Mouse (Mus musculus) adrenal gland, adult 2 months (tissue): Measurements from ENCODE around the gene 1700013F07Rik. TPM values are rescaled to one million over a fixed set of nuclear protein-coding genes. Genes with fewer than 3 reads are reported as not detected.

Source experiments
- microRNA-seq, 2 experiments: library from miRNA; unstranded; fragments of <30 nt; microRNA quantifications; one replicate each; pipeline ENCODE4 v1.2.0; 2021
- polyA plus RNA-seq: library from polyadenylated mRNA; depleted of rRNA; stranded (reverse); fragments of >200 nt; gene quantifications from 2 replicates; pipeline ENCODE4 v1.2.3, GENCODE M21; 2012; rRNA removed
- total RNA-seq, 2 experiments: library from RNA; stranded (reverse); gene quantifications; 2 replicates each; pipeline ENCODE4 v1.2.3; 2021

The 1700013F07Rik gene
- total and polyA plus RNA-seq, 3 experiments, result not detected

Small RNA genes within 50 kb of the gene (microRNA-seq; reads per million reads assigned to microRNA genes)
- gene Gm22860, result 0 reads per million in 2 experiments

Other genes with a start within 250 kb of the 1700013F07Rik start
- gene Mybphl, start 169.2 kb upstream of the 1700013F07Rik start, total RNA-seq, result not detected
- not detected in 2 replicates for gene Mybphl, start 169.2 kb upstream of the 1700013F07Rik start, polyA plus RNA-seq
- gene Psrc1, start 150.3 kb upstream of the 1700013F07Rik start, total RNA-seq, result 1 to 10 TPM in 1 of 2 experiments, under 1 TPM in 1; 0.66 to 1.3 TPM
- 2.6 and 4.0 TPM in 2 replicates for gene Psrc1, start 150.3 kb upstream of the 1700013F07Rik start, polyA plus RNA-seq
- 1 to 10 TPM; 6.1 to 8.3 TPM for gene Celsr2, start 118.6 kb upstream of the 1700013F07Rik start, total RNA-seq
- gene Celsr2, start 118.6 kb upstream of the 1700013F07Rik start, polyA plus RNA-seq, result 9.9 and 17.1 TPM in 2 replicates
- 100 to 1,000 TPM; 198 to 212 TPM for gene Sars, start 88.9 kb upstream of the 1700013F07Rik start, total RNA-seq
- gene Sars, start 88.9 kb upstream of the 1700013F07Rik start, polyA plus RNA-seq, result 23.8 and 32.6 TPM in 2 replicates
- gene 5330417C22Rik, start 2.4 kb downstream of the 1700013F07Rik start, total RNA-seq, result 1 to 10 TPM; 2.4 to 6.5 TPM
- gene 5330417C22Rik, start 2.4 kb downstream of the 1700013F07Rik start, polyA plus RNA-seq, result 2.4 and 2.5 TPM in 2 replicates
- 10 to 100 TPM; 51.1 to 60.5 TPM for gene Tmem167b, start 28.3 kb downstream of the 1700013F07Rik start, total RNA-seq
- 2.5 and 3.3 TPM in 2 replicates for gene Tmem167b, start 28.3 kb downstream of the 1700013F07Rik start, polyA plus RNA-seq
- 10 to 100 TPM; 28.7 to 30.3 TPM for gene Taf13, start 37.5 kb downstream of the 1700013F07Rik start, total RNA-seq
- 0.78 and 0.98 TPM in 2 replicates for gene Taf13, start 37.5 kb downstream of the 1700013F07Rik start, polyA plus RNA-seq
- gene Wdr47, start 57.1 kb downstream of the 1700013F07Rik start, total RNA-seq, result 10 to 100 TPM; 10.0 to 14.6 TPM
- 3.6 and 3.7 TPM in 2 replicates for gene Wdr47, start 57.1 kb downstream of the 1700013F07Rik start, polyA plus RNA-seq
- gene Clcc1, start 119.8 kb downstream of the 1700013F07Rik start, total RNA-seq, result 10 to 100 TPM; 27.7 to 41.0 TPM
- gene Clcc1, start 119.8 kb downstream of the 1700013F07Rik start, polyA plus RNA-seq, result 10.4 and 13.9 TPM in 2 replicates
- 1 to 10 TPM; 1.7 to 2.9 TPM for gene Gpsm2, start 188.2 kb downstream of the 1700013F07Rik start, total RNA-seq
- 0.58 and 1.0 TPM in 2 replicates for gene Gpsm2, start 188.2 kb downstream of the 1700013F07Rik start, polyA plus RNA-seq
- not detected for gene Aknad1, start 205.5 kb downstream of the 1700013F07Rik start, total RNA-seq
- gene Aknad1, start 205.5 kb downstream of the 1700013F07Rik start, polyA plus RNA-seq, result not detected in 2 replicates